Mouse (Mus musculus) liver, embryonic 15.5 days (tissue): ENCODE measurements around the gene Cfap161. TPM values are rescaled to one million over a fixed set of nuclear protein-coding genes. Genes with fewer than 3 reads are reported as not detected.
A peak's percentile ranks its signal among the peaks of the same experiment; 100 is the strongest.

Experiments
- ATAC-seq: fragments of 200-750 bp; cut with Nextera tagmentation; 2 replicates; pipeline ENCODE4 v1.8.0; 2017; ENCODE audit warnings: moderate number of reproducible peaks, mild to moderate bottlenecking, moderate library complexity; ENCODE audit not compliant: insufficient read depth
- H3K27ac ChIP-seq: fragments of 300-500 bp; sonication (generic); replicated peaks from 2 replicates; pipeline ENCODE4 v1.5.1; 2015; ENCODE audit warnings: mild to moderate bottlenecking, inconsistent platforms
- H3K27me3 ChIP-seq: fragments of 300-500 bp; sonication (generic); 2 replicates; pipeline ENCODE4 v1.6.1; 2015; ENCODE audit warnings: mild to moderate bottlenecking, inconsistent platforms
- H3K36me3 ChIP-seq: fragments of 300-500 bp; sonication (generic); replicated peaks from 2 replicates; pipeline ENCODE4 v1.6.1; 2015; ENCODE audit warnings: moderate library complexity, mild to moderate bottlenecking, inconsistent platforms
- H3K4me1 ChIP-seq: fragments of 300-500 bp; sonication (generic); replicated peaks from 2 replicates; pipeline ENCODE4 v1.6.1; 2015; ENCODE audit warnings: inconsistent platforms
- H3K4me2 ChIP-seq: fragments of 300-500 bp; sonication (generic); 2 replicates; pipeline ENCODE4 v1.6.1; 2015; ENCODE audit warnings: moderate library complexity, mild to moderate bottlenecking, inconsistent platforms
- H3K4me3 ChIP-seq: fragments of 300-500 bp; sonication (generic); replicated peaks from 2 replicates; pipeline ENCODE4 v1.5.1; 2015; ENCODE audit warnings: mild to moderate bottlenecking, inconsistent platforms
- H3K9ac ChIP-seq: fragments of 300-500 bp; sonication (generic); 2 replicates; pipeline ENCODE4 v1.6.1; 2015; ENCODE audit warnings: moderate library complexity, mild to moderate bottlenecking, inconsistent platforms
- H3K9me3 ChIP-seq: fragments of 300-500 bp; sonication (generic); replicated peaks from 2 replicates; pipeline ENCODE4 v1.6.1; 2016; ENCODE audit warnings: inconsistent platforms
- WGBS: fragments of 180-500 bp; shearing (Covaris S2); methylation state at CpG from one replicate; pipeline ENCODE4 v1.1.7; 2015; ENCODE audit warnings: mixed read lengths; ENCODE audit not compliant: insufficient replicate concordance; 5-methylcytosine and 5-hydroxymethylcytosine counted together
- polyA plus RNA-seq: library from polyadenylated mRNA; unstranded; fragments of >200 nt; fragmentation: Nextera tagmentation; extraction: Ambion mirVana; gene quantifications from 2 replicates; pipeline ENCODE4 v1.2.1, GENCODE M21; 2015

Gene Cfap161
- polyA plus RNA-seq, 1 experiment from 2014 or later, result not detected

- ATAC-seq, result no peak
- no peak overlapping the region for H3K4me3 ChIP-seq
- H3K27ac ChIP-seq, result 0 out of 2 replicates have a peak overlapping the region, but pooled peaks have one; percentile 38
- H3K27me3 ChIP-seq, result no peaks in the 10 kb centered on the region
- H3K4me1 ChIP-seq, result peaks cover 5% of the 10 kb centered on the region; the same call in 1 of the 2 replicates
- H3K9ac ChIP-seq, result no peak overlapping the region
- H3K36me3 ChIP-seq, result no peaks in the 10 kb centered on the region
- H3K9me3 ChIP-seq, result no peaks in the 10 kb centered on the region
- H3K4me2 ChIP-seq, result no peak overlapping the region
- 13% methylated on average over 3 of the region's 3 CpGs for WGBS
Measured at GRCm38 (mm10) chr7:83813465-83813864, 18.8 kb upstream of the Cfap161 start.

GRCm38 (mm10) chr7:83813016-83813415 is 18.3 kb upstream of the Cfap161 start:
- H3K27me3 ChIP-seq, result no peaks in the 10 kb centered on the region
- ATAC-seq, result no peak
- H3K36me3 ChIP-seq, result no peaks in the 10 kb centered on the region
- peaks cover 5% of the 10 kb centered on the region; the same call in 1 of the 2 replicates for H3K4me1 ChIP-seq
- no peak overlapping the region for H3K4me3 ChIP-seq
- no peak overlapping the region for H3K4me2 ChIP-seq
- no peaks in the 10 kb centered on the region for H3K9me3 ChIP-seq
- no peak overlapping the region for H3K27ac ChIP-seq
- 57% methylated on average over 6 of the region's 6 CpGs for WGBS
- H3K9ac ChIP-seq, result no peak overlapping the region

DNA sequence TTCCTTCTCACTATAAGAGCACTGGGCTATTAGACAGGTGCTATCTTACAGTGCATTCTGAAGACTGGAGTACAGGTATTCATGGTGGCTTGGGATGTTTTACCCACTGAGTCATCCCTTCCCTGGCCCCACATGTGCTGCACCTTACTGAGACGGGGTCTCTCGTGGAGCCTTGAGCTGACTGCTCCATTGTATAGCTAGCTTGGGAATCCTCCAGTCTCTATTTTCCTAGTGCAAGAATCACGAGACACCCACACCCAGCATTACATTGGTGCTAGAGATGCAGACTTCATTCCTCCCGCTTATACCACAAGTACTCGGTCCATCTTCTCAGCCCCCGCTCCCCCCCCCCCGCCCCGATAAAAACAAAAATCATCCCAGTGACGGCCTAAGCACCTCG is 17.9 kb upstream of the Cfap161 start:
- H3K4me2 ChIP-seq, result no peak overlapping the region
- H3K9ac ChIP-seq, result no peak overlapping the region
- H3K4me3 ChIP-seq, result no peak overlapping the region
- no peak overlapping the region for H3K27ac ChIP-seq
- WGBS, result 58% methylated on average over 10 of the region's 10 CpGs
- no peaks in the 10 kb centered on the region for H3K9me3 ChIP-seq
- no peaks in the 10 kb centered on the region for H3K27me3 ChIP-seq
- H3K36me3 ChIP-seq, result no peaks in the 10 kb centered on the region
- no peak for ATAC-seq
- H3K4me1 ChIP-seq, result peaks cover 5% of the 10 kb centered on the region; the same call in 1 of the 2 replicates

DNA sequence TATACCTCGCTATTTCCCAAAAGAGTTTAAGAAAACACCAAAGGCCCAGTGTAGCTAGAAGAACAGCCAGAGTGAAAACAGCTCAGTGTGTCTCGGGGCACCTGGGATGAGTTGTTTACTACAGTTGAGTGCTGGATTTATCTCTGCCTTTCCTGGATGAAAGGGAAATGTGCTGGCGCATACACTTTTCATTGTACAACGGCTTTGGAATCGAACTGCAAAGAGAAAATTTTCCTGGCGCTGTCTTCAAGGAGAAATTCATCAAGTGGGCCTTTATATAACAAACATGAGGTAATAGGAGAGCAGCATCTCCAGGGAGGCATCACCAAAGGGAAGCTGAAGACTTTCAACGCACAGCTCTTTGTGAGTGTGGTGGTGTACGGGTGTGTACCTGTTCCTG is 17.2 kb upstream of the Cfap161 start:
- Histone ChIP-seq H3K27me3 (no peaks in the 10 kb centered on the region), H3K36me3 (no peaks in the 10 kb centered on the region), H3K4me2 (no peak overlapping the region), H3K9me3 (no peaks in the 10 kb centered on the region), H3K9ac (no peak overlapping the region), H3K27ac (no peak overlapping the region), H3K4me1 (peaks cover 5% of the 10 kb centered on the region; the same call in 1 of the 2 replicates), H3K4me3 (no peak overlapping the region)
- ATAC-seq, result no peak
- WGBS, result 60% methylated on average over 8 of the region's 8 CpGs

DNA sequence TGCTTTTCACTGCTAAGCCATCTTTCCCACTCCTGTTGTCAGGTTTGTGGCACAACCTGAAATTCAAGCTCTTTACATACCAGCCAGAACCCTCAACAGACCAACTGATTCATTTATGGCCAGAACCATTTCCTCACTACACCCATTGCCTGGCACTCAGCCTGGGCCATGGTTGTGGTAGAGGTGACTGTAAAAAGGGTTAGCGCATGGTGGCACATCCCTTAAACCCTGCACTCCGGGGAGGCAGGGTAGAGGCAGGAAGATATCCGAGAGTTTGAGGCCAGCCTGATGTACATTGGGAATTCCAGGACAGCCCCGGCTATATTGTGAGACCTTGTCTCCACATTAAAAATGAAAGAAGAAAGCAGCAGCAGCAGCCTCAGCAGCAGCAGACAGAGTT is 16.8 kb upstream of the Cfap161 start:
- no peak overlapping the region for H3K27ac ChIP-seq
- H3K36me3 ChIP-seq, result no peaks in the 10 kb centered on the region
- no peak overlapping the region for H3K9ac ChIP-seq
- H3K4me2 ChIP-seq, result no peak overlapping the region
- peaks cover 5% of the 10 kb centered on the region; the same call in 1 of the 2 replicates for H3K4me1 ChIP-seq
- no peak for ATAC-seq
- 65% methylated on average over 4 of the region's 4 CpGs for WGBS
- no peaks in the 10 kb centered on the region for H3K9me3 ChIP-seq
- no peak overlapping the region for H3K4me3 ChIP-seq
- H3K27me3 ChIP-seq, result no peaks in the 10 kb centered on the region

DNA sequence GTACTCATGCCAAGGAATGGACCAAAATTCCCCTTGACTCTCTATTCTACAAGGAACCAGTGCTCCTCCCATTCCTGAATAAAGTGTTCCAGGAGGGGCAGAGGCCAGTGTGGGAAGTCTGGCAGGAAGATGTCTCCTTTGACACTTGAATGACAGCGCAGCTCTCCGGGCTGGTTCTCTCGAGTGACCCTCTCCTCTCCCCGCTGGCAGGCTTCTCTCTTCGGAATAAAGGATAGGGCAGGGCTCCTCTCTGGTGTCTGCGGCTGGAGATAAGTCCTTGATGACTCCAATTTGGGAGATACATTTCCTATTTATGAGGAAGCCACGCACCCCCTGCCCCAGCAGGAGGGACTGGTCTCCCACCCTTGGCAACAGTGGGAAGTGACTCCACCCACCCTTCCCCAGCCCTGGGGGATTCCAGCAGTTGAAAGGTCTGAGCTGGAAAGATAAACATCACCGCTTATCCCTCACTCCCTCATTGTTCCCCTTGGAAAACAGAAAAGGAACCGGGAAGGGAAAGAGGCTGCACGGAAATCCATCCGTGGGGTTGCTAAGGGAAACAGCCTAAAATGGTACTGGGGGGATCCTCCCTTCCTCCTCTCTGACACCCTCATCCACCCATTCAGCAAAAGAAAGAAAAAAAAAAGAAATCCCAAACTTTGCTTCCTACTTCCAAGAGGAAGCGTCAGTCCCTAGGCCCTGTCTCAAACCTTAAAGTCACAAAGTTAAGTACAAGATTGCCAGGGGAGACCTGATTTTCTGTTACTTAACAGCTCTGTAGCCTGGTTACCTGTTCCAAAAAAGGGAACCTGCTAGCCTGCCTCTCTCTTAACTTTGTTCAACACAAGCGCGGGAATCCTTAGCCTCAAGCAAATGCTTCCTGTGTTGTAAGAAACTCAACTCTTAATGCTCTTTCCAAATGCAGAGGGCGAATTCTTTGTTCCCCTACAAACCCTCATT is 15.7 kb upstream of the Cfap161 start:
- H3K4me2 ChIP-seq, result 0 out of 2 replicates have a peak overlapping the region, but pooled peaks have one; percentile 16
- H3K27ac ChIP-seq, result no peak overlapping the region
- no peaks in the 10 kb centered on the region for H3K9me3 ChIP-seq
- peaks cover 5% of the 10 kb centered on the region; the same call in 1 of the 2 replicates for H3K4me1 ChIP-seq
- no peak overlapping the region for H3K9ac ChIP-seq
- WGBS, result 15% methylated on average over 15 of the region's 15 CpGs
- no peaks in the 10 kb centered on the region for H3K27me3 ChIP-seq
- ATAC-seq, result peak; percentile 28
- no peaks in the 10 kb centered on the region for H3K36me3 ChIP-seq
- H3K4me3 ChIP-seq, result no peak overlapping the region

GRCm38 (mm10) chr7:83809715-83810114 is 15.0 kb upstream of the Cfap161 start:
- H3K4me2 ChIP-seq, result no peak overlapping the region
- no peak overlapping the region for H3K9ac ChIP-seq
- ATAC-seq, result no peak
- WGBS, result 0% methylated on average over 3 of the region's 3 CpGs
- H3K36me3 ChIP-seq, result no peaks in the 10 kb centered on the region
- peaks cover 5% of the 10 kb centered on the region; the same call in 1 of the 2 replicates for H3K4me1 ChIP-seq
- no peaks in the 10 kb centered on the region for H3K27me3 ChIP-seq
- no peak overlapping the region for H3K27ac ChIP-seq
- H3K9me3 ChIP-seq, result no peaks in the 10 kb centered on the region
- H3K4me3 ChIP-seq, result no peak overlapping the region

DNA sequence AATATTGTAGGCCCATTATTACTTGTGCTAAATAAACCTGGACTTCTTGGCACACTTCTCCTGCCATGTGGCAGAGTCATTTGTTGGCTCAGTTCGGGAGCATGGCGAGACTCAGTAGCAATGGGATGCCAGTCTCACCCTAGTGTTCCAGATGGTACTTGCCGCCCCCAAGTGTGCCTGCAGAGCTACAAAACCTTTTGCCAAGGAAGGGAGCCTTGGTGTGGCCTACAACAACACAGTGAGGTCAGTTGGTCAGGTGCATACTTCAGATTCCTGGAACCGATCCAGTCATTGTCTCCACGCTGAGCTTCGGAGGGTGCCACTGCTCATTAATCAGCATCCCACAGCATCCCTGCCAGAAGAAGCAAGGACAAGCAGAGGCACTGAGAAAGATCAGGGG is 14.4 kb upstream of the Cfap161 start:
- 53% methylated on average over 6 of the region's 6 CpGs for WGBS
- Histone ChIP-seq H3K4me1 (peaks cover 5% of the 10 kb centered on the region; the same call in 1 of the 2 replicates), H3K4me3 (no peak overlapping the region), H3K27ac (no peak overlapping the region), H3K27me3 (no peaks in the 10 kb centered on the region), H3K9me3 (no peaks in the 10 kb centered on the region), H3K4me2 (no peak overlapping the region), H3K36me3 (no peaks in the 10 kb centered on the region), H3K9ac (no peak overlapping the region)
- ATAC-seq, result no peak

- no peak for ATAC-seq
- 36% methylated on average over 6 of the region's 6 CpGs for whole genome bisulfite sequencing
- peaks cover 5% of the 10 kb centered on the region; the same call in 1 of the 2 replicates for H3K4me1 ChIP-seq
- no peak overlapping the region for H3K4me2 ChIP-seq
- no peaks in the 10 kb centered on the region for H3K27me3 ChIP-seq
- H3K9me3 ChIP-seq, result no peaks in the 10 kb centered on the region
- H3K27ac ChIP-seq, result no peak overlapping the region
- no peaks in the 10 kb centered on the region for H3K36me3 ChIP-seq
- no peak overlapping the region for H3K4me3 ChIP-seq
- no peak overlapping the region for H3K9ac ChIP-seq
Measured at GRCm38 (mm10) chr7:83806934-83807333, 12.3 kb upstream of the Cfap161 start.

GRCm38 (mm10) chr7:83803777-83804176 is 9.1 kb upstream of the Cfap161 start:
- WGBS, result 60% methylated on average over 4 of the region's 4 CpGs
- Histone ChIP-seq H3K36me3 (no peaks in the 10 kb centered on the region), H3K4me2 (no peak overlapping the region), H3K4me1 (no peaks in the 10 kb centered on the region), H3K9me3 (no peaks in the 10 kb centered on the region), H3K4me3 (no peak overlapping the region), H3K27ac (no peak overlapping the region), H3K9ac (no peak overlapping the region), H3K27me3 (no peaks in the 10 kb centered on the region)
- ATAC-seq, result no peak

DNA sequence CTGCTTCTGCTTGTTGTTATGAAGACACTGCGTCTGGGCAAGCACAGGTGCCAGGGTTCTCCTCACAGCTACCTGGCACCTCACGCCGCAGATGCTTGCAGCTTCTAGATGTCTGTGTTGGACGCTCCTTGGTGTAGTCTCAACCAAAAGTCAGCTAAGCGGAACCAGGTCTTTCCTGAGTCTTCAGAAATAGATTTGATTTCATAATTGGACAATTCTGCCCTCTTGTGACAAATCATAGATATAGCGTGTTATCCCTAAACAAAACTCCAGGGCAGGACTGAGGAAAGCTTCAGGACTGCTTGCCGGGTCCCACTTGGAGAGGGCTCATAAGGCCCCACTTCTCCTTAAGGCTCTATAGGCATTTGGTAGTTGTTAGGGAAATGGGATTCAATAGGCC is 7.8 kb upstream of the Cfap161 start:
- H3K27me3 ChIP-seq, result no peaks in the 10 kb centered on the region
- H3K27ac ChIP-seq, result no peak overlapping the region
- no peak for ATAC-seq
- H3K4me3 ChIP-seq, result no peak overlapping the region
- no peak overlapping the region for H3K9ac ChIP-seq
- no peaks in the 10 kb centered on the region for H3K36me3 ChIP-seq
- 52% methylated on average over 7 of the region's 7 CpGs for WGBS
- H3K4me1 ChIP-seq, result no peaks in the 10 kb centered on the region
- no peak overlapping the region for H3K4me2 ChIP-seq
- no peaks in the 10 kb centered on the region for H3K9me3 ChIP-seq
